Mouse (Mus musculus): Measurements from ENCODE around the gene Nfasc. TPM values are rescaled to one million over a fixed set of nuclear protein-coding genes. Genes with fewer than 3 reads are reported as not detected.

The Nfasc gene
- 0.43 and 0.65 TPM in 2 replicates for polyA plus RNA-seq (2012; rRNA removed)

- DNase-seq (ENCODE audit: low read depth) = no peak
Observed at GRCm38 (mm10) chr1:132741175-132741997, at the start of gene Nfasc. Gene Nfasc, minus strand, starts transcription at chr1:132741797.

GRCm38 (mm10) chr1:132791049-132791448 lies 49.5 kb upstream of the Nfasc start:
- DNase-seq (ENCODE audit: low read depth) = no peak

GRCm38 (mm10) chr1:132786866-132787265 lies 45.3 kb upstream of the Nfasc start:
- DNase-seq (ENCODE audit: low read depth) = no peak

GRCm38 (mm10) chr1:132781607-132782445 lies 40.2 kb upstream of the Nfasc start:
- no peak for DNase-seq (ENCODE audit: low read depth)

- no peak for DNase-seq (ENCODE audit: low read depth)
Observed at GRCm38 (mm10) chr1:132780961-132781360, 39.4 kb upstream of the Nfasc start.

GRCm38 (mm10) chr1:132780254-132780653 lies 38.7 kb upstream of the Nfasc start:
- no peak for DNase-seq (ENCODE audit: low read depth)

- DNase-seq (ENCODE audit: low read depth) = no peak
Observed at GRCm38 (mm10) chr1:132774959-132775358, 33.4 kb upstream of the Nfasc start.

- DNase-seq (ENCODE audit: low read depth) = no peak
Observed at GRCm38 (mm10) chr1:132771377-132771776, 29.8 kb upstream of the Nfasc start.

GRCm38 (mm10) chr1:132769559-132769958 lies 28.0 kb upstream of the Nfasc start:
- no peak for DNase-seq (ENCODE audit: low read depth)

GRCm38 (mm10) chr1:132767422-132767821 lies 25.8 kb upstream of the Nfasc start:
- DNase-seq (ENCODE audit: low read depth) = no peak

GRCm38 (mm10) chr1:132765887-132766651 lies 24.5 kb upstream of the Nfasc start:
- DNase-seq (ENCODE audit: low read depth) = no peak

GRCm38 (mm10) chr1:132765222-132765621 lies 23.6 kb upstream of the Nfasc start:
- no peak for DNase-seq (ENCODE audit: low read depth)

- DNase-seq (ENCODE audit: low read depth) = no peak
Observed at GRCm38 (mm10) chr1:132759390-132759789, 17.8 kb upstream of the Nfasc start.

- DNase-seq (ENCODE audit: low read depth) = no peak
Observed at GRCm38 (mm10) chr1:132758656-132759370, 17.2 kb upstream of the Nfasc start.

GRCm38 (mm10) chr1:132755211-132755610 lies 13.6 kb upstream of the Nfasc start:
- no peak for DNase-seq (ENCODE audit: low read depth)

- DNase-seq (ENCODE audit: low read depth) = no peak
Observed at GRCm38 (mm10) chr1:132749217-132749884, 7.8 kb upstream of the Nfasc start.

- DNase-seq (ENCODE audit: low read depth) = no peak
Observed at GRCm38 (mm10) chr1:132746302-132746701, 4.7 kb upstream of the Nfasc start.

- no peak for DNase-seq (ENCODE audit: low read depth)
Observed at GRCm38 (mm10) chr1:132745636-132746035, 4.0 kb upstream of the Nfasc start.

- DNase-seq (ENCODE audit: low read depth) = no peak
Observed at GRCm38 (mm10) chr1:132739077-132739521, 2.5 kb downstream of the Nfasc start.

- DNase-seq (ENCODE audit: low read depth) = no peak
Observed at GRCm38 (mm10) chr1:132736171-132736570, 5.4 kb downstream of the Nfasc start.
